Mouse (Mus musculus) T-cell, adult 2 months (primary cell): Measurements from ENCODE around the gene Pogz.
"Not testable (repeated sequence)": the region's sequence is repeated elsewhere in the genome, so short reads cannot be mapped to it uniquely, and the experiment has no call there.

Experiments used
- DNase-seq: peaks from one replicate; pipeline ENCODE4 v3.0.0; 2022; ENCODE audit warnings: low spot score

The Pogz gene

GRCm38 (mm10) chr3:94915903-94916741 is 78.8 kb downstream of the Pogz start:
- peak; percentile 67 for DNase-seq

GRCm38 (mm10) chr3:94917816-94918361 is 80.5 kb downstream of the Pogz start:
- no peak for DNase-seq

- no peak for DNase-seq
Measured at GRCm38 (mm10) chr3:94918845-94919244, 81.5 kb downstream of the Pogz start.

GRCm38 (mm10) chr3:94921104-94921503 is 83.7 kb downstream of the Pogz start:
- no peak for DNase-seq

- no peak for DNase-seq
Measured at GRCm38 (mm10) chr3:94922333-94922732, 85.0 kb downstream of the Pogz start.

- DNase-seq, result no peak
Measured at GRCm38 (mm10) chr3:94924688-94925087, 87.3 kb downstream of the Pogz start.

- not testable (repeated sequence) for DNase-seq
Measured at GRCm38 (mm10) chr3:94926301-94926736, 89.0 kb downstream of the Pogz start.

- not testable (repeated sequence) for DNase-seq
Measured at GRCm38 (mm10) chr3:94928979-94929378, 91.6 kb downstream of the Pogz start.

GRCm38 (mm10) chr3:94930386-94931266 is 93.3 kb downstream of the Pogz start:
- not testable (repeated sequence) for DNase-seq

GRCm38 (mm10) chr3:94931427-94932082 is 94.2 kb downstream of the Pogz start:
- not testable (repeated sequence) for DNase-seq
